Mouse (Mus musculus) olfactory bulb, adult 2 months (tissue): ENCODE data around the gene Gnb1l.

Experiments used
- CTCF ChIP-seq: fragments of 200-500 bp; IDR thresholded peaks from 2 replicates; pipeline ENCODE4 v1.5.1; 2012; ENCODE audit warnings: low read depth, mild to moderate bottlenecking, low read length, moderate library complexity; ENCODE audit not compliant: insufficient read depth
- POLR2A ChIP-seq: fragments of 200-500 bp; IDR thresholded peaks from 2 replicates; pipeline ENCODE4 v1.6.1; 2012; ENCODE audit warnings: mild to moderate bottlenecking, low read depth, low read length, moderate library complexity; ENCODE audit not compliant: insufficient read depth

- TF ChIP-seq POLR2A (no peak), CTCF (no peak)
Measured at GRCm38 (mm10) chr16:18490894-18491293, 7.6 kb upstream of the Gnb1l start.
